Mouse (Mus musculus) hindbrain, embryonic 10.5 days (tissue): ENCODE results near the gene Tmbim1. TPM values are rescaled to one million over a fixed set of nuclear protein-coding genes. Genes with fewer than 3 reads are reported as not detected.

Experiments used
- DNase-seq: peaks from one replicate; pipeline ENCODE4 v3.0.0-alpha.2; 2017; ENCODE audit warnings: low spot score
- H3K27ac ChIP-seq: fragments of 300-500 bp; sonication (generic); 2 replicates; pipeline ENCODE4 v1.5.1; 2016; ENCODE audit warnings: mild to moderate bottlenecking, moderate library complexity
- H3K27me3 ChIP-seq: fragments of 300-500 bp; sonication (generic); 2 replicates; pipeline ENCODE4 v1.6.1; 2016; ENCODE audit warnings: mild to moderate bottlenecking; ENCODE audit not compliant: poor library complexity, insufficient read depth, severe bottlenecking
- H3K36me3 ChIP-seq: fragments of 300-500 bp; sonication (generic); 2 replicates; pipeline ENCODE4 v1.6.1; 2016; ENCODE audit warnings: mild to moderate bottlenecking, moderate library complexity
- H3K4me1 ChIP-seq: fragments of 300-500 bp; sonication (generic); replicated peaks from 2 replicates; pipeline ENCODE4 v1.6.1; 2016; ENCODE audit warnings: mild to moderate bottlenecking
- H3K4me3 ChIP-seq: fragments of 300-500 bp; sonication (generic); 2 replicates; pipeline ENCODE4 v1.5.1; 2016; ENCODE audit warnings: mild to moderate bottlenecking, moderate library complexity
- H3K9me3 ChIP-seq: fragments of 300-500 bp; sonication (generic); 2 replicates; pipeline ENCODE4 v1.6.1; 2016; ENCODE audit warnings: mild to moderate bottlenecking, moderate library complexity
- WGBS: fragments of 180-500 bp; shearing (Covaris S2); methylation state at CpG from one replicate; pipeline ENCODE4 v1.1.7; 2016; 5-methylcytosine and 5-hydroxymethylcytosine counted together
- polyA plus RNA-seq: library from polyadenylated mRNA; unstranded; fragments of >200 nt; fragmentation: Nextera tagmentation; extraction: Ambion mirVana; gene quantifications from 2 replicates; pipeline ENCODE4 v1.2.1, GENCODE M21; 2016

The Tmbim1 gene
- polyA plus RNA-seq, 1 experiment from 2014 or later: 12.6 TPM

- Histone ChIP-seq H3K36me3 (no peaks in the 10 kb centered on the region), H3K4me3 (no peak overlapping the region), H3K9me3 (no peaks in the 10 kb centered on the region), H3K27me3 (no peaks in the 10 kb centered on the region), H3K27ac (no peak overlapping the region), H3K4me1 (peaks cover 7% of the 10 kb centered on the region; the same call in 1 of the 2 replicates)
- WGBS: 88% methylated on average over 4 of the region's 4 CpGs
- DNase-seq: no peak
Observed at GRCm38 (mm10) chr1:74316114-74316827, 10.8 kb upstream of the Tmbim1 start.

- DNase-seq: no peak
- peaks cover 10% of the 10 kb centered on the region; the same call in 1 of the 2 replicates for H3K4me1 ChIP-seq
- no peak overlapping the region for H3K4me3 ChIP-seq
- WGBS: 92% methylated on average over 3 of the region's 3 CpGs
- no peaks in the 10 kb centered on the region for H3K9me3 ChIP-seq
- H3K27me3 ChIP-seq: no peaks in the 10 kb centered on the region
- H3K27ac ChIP-seq: no peak overlapping the region
- no peaks in the 10 kb centered on the region for H3K36me3 ChIP-seq
Observed at GRCm38 (mm10) chr1:74314796-74315195, 9.4 kb upstream of the Tmbim1 start.

GRCm38 (mm10) chr1:74313049-74313692 is 7.7 kb upstream of the Tmbim1 start:
- peak; percentile 39 for DNase-seq
- 8% methylated on average over 3 of the region's 3 CpGs for WGBS
- no peaks in the 10 kb centered on the region for H3K27me3 ChIP-seq

GRCm38 (mm10) chr1:74309767-74310166 is 4.3 kb upstream of the Tmbim1 start:
- Histone ChIP-seq H3K27ac (peak overlapping the region; percentile 59; the same call in 1 of the 2 replicates), H3K36me3 (no peaks in the 10 kb centered on the region), H3K9me3 (no peaks in the 10 kb centered on the region), H3K4me1 (peaks cover 3% of the 10 kb centered on the region; the same call in 1 of the 2 replicates), H3K4me3 (no peak overlapping the region), H3K27me3 (peaks cover 10% of the 10 kb centered on the region; the same call in 1 of the 2 replicates)
- WGBS: 62% methylated on average over 3 of the region's 3 CpGs
- no peak for DNase-seq

More at GRCm38 (mm10) chr1:74313049-74313692, 7.7 kb upstream of the Tmbim1 start:
- H3K9me3 ChIP-seq: no peaks in the 10 kb centered on the region
- no peak overlapping the region for H3K4me3 ChIP-seq
- H3K36me3 ChIP-seq: no peaks in the 10 kb centered on the region
- H3K27ac ChIP-seq: no peak overlapping the region
- peaks cover 10% of the 10 kb centered on the region; the same call in 1 of the 2 replicates for H3K4me1 ChIP-seq

GRCm38 (mm10) chr1:74308001-74308964 is 2.9 kb upstream of the Tmbim1 start:
- DNase-seq: no peak
- Histone ChIP-seq H3K27ac (no peak overlapping the region), H3K36me3 (no peaks in the 10 kb centered on the region), H3K4me1 (peaks cover 16% of the 10 kb centered on the region), H3K4me3 (no peak overlapping the region), H3K9me3 (no peaks in the 10 kb centered on the region), H3K27me3 (peaks cover 10% of the 10 kb centered on the region; the same call in 1 of the 2 replicates)
- WGBS: 76% methylated on average over 10 of the region's 10 CpGs

GRCm38 (mm10) chr1:74307146-74307545 is 1.7 kb upstream of the Tmbim1 start:
- Histone ChIP-seq H3K4me3 (no peak overlapping the region), H3K4me1 (peaks cover 20% of the 10 kb centered on the region), H3K27ac (no peak overlapping the region), H3K9me3 (no peaks in the 10 kb centered on the region), H3K27me3 (peaks cover 14% of the 10 kb centered on the region; the same call in 1 of the 2 replicates), H3K36me3 (no peaks in the 10 kb centered on the region)
- no peak for DNase-seq
- 82% methylated on average over 1 of the region's 1 CpGs for WGBS

- no peak for DNase-seq
- Histone ChIP-seq H3K27ac (no peak overlapping the region), H3K36me3 (no peaks in the 10 kb centered on the region), H3K4me1 (peaks cover 19% of the 10 kb centered on the region), H3K27me3 (peaks cover 14% of the 10 kb centered on the region; the same call in 1 of the 2 replicates), H3K9me3 (no peaks in the 10 kb centered on the region), H3K4me3 (no peak overlapping the region)
- 78% methylated on average over 4 of the region's 4 CpGs for WGBS
Observed at GRCm38 (mm10) chr1:74304946-74305345, 476 bp downstream of the Tmbim1 start.

GRCm38 (mm10) chr1:74304339-74304790 is 1.1 kb downstream of the Tmbim1 start:
- Histone ChIP-seq H3K27me3 (peaks cover 14% of the 10 kb centered on the region; the same call in 1 of the 2 replicates), H3K4me3 (peak overlapping the region; percentile 62), H3K4me1 (peaks cover 17% of the 10 kb centered on the region), H3K36me3 (no peaks in the 10 kb centered on the region), H3K9me3 (no peaks in the 10 kb centered on the region), H3K27ac (peak overlapping the region; percentile 83)
- WGBS: 5% methylated on average over 12 of the region's 12 CpGs
- no peak for DNase-seq

GRCm38 (mm10) chr1:74303509-74304338 is 1.7 kb downstream of the Tmbim1 start:
- Histone ChIP-seq H3K36me3 (no peaks in the 10 kb centered on the region), H3K27ac (peak overlapping the region; percentile 83), H3K9me3 (no peaks in the 10 kb centered on the region), H3K4me3 (peak overlapping the region; percentile 62), H3K4me1 (peaks cover 17% of the 10 kb centered on the region), H3K27me3 (peaks cover 14% of the 10 kb centered on the region; the same call in 1 of the 2 replicates)
- under 1% methylated on average over 56 of the region's 56 CpGs for WGBS
- DNase-seq: peak; percentile 63

GRCm38 (mm10) chr1:74302835-74303234 is 2.6 kb downstream of the Tmbim1 start:
- H3K9me3 ChIP-seq: no peaks in the 10 kb centered on the region
- no peak overlapping the region for H3K4me3 ChIP-seq
- no peak for DNase-seq
- 73% methylated on average over 2 of the region's 2 CpGs for WGBS
- H3K4me1 ChIP-seq: peaks cover 17% of the 10 kb centered on the region
- no peaks in the 10 kb centered on the region for H3K36me3 ChIP-seq
- H3K27me3 ChIP-seq: peaks cover 14% of the 10 kb centered on the region; the same call in 1 of the 2 replicates
- no peak overlapping the region for H3K27ac ChIP-seq

GRCm38 (mm10) chr1:74302229-74302628 is 3.2 kb downstream of the Tmbim1 start:
- H3K36me3 ChIP-seq: peaks cover 2% of the 10 kb centered on the region
- WGBS: 92% methylated on average over 7 of the region's 7 CpGs
- peaks cover 14% of the 10 kb centered on the region; the same call in 1 of the 2 replicates for H3K27me3 ChIP-seq
- H3K9me3 ChIP-seq: no peaks in the 10 kb centered on the region
- no peak overlapping the region for H3K27ac ChIP-seq
- DNase-seq: no peak
- H3K4me1 ChIP-seq: peaks cover 21% of the 10 kb centered on the region
- H3K4me3 ChIP-seq: no peak overlapping the region
